Mouse (Mus musculus) lung, embryonic 15.5 days (tissue): Measurements from ENCODE around the gene Gm10073. TPM values are rescaled to one million over a fixed set of nuclear protein-coding genes. Genes with fewer than 3 reads are reported as not detected.

Experiments
- ATAC-seq: fragments of 200-750 bp; cut with Nextera tagmentation; 2 replicates; pipeline ENCODE4 v1.8.0; 2017; ENCODE audit warnings: moderate number of reproducible peaks, borderline replicate concordance; ENCODE audit not compliant: low FRiP score, low TSS enrichment; ENCODE audit errors: extremely low read depth
- H3K27ac ChIP-seq: fragments of 300-500 bp; sonication (generic); 2 replicates; pipeline ENCODE4 v1.5.1; 2015; ENCODE audit warnings: moderate library complexity, mild to moderate bottlenecking, inconsistent platforms
- H3K27me3 ChIP-seq: fragments of 300-500 bp; sonication (generic); 2 replicates; pipeline ENCODE4 v1.6.1; 2015; ENCODE audit warnings: inconsistent platforms
- H3K36me3 ChIP-seq: fragments of 300-500 bp; sonication (generic); 2 replicates; pipeline ENCODE4 v1.6.1; 2015; ENCODE audit warnings: inconsistent platforms
- H3K4me1 ChIP-seq: fragments of 300-500 bp; sonication (generic); 2 replicates; pipeline ENCODE4 v1.6.1; 2015; ENCODE audit warnings: inconsistent platforms
- H3K4me2 ChIP-seq: fragments of 300-500 bp; sonication (generic); 2 replicates; pipeline ENCODE4 v1.6.1; 2015; ENCODE audit warnings: inconsistent platforms, mild to moderate bottlenecking, moderate library complexity
- H3K4me3 ChIP-seq: fragments of 300-500 bp; sonication (generic); 2 replicates; pipeline ENCODE4 v1.5.1; 2015; ENCODE audit warnings: mild to moderate bottlenecking, inconsistent platforms
- H3K9ac ChIP-seq: fragments of 300-500 bp; sonication (generic); 2 replicates; pipeline ENCODE4 v1.6.1; 2015; ENCODE audit warnings: inconsistent platforms
- H3K9me3 ChIP-seq: fragments of 300-500 bp; sonication (generic); 2 replicates; pipeline ENCODE4 v1.6.1; 2016; ENCODE audit warnings: inconsistent platforms
- WGBS: fragments of 180-500 bp; shearing (Covaris S2); methylation state at CpG from one replicate; pipeline ENCODE4 v1.1.7; 2015; 5-methylcytosine and 5-hydroxymethylcytosine counted together
- polyA plus RNA-seq: library from polyadenylated mRNA; unstranded; fragments of >200 nt; fragmentation: Nextera tagmentation; extraction: Ambion mirVana; gene quantifications from 2 replicates; pipeline ENCODE4 v1.2.1, GENCODE M21; 2015

The Gm10073 gene
- polyA plus RNA-seq, 1 experiment from 2014 or later, result 9.0 TPM

DNA sequence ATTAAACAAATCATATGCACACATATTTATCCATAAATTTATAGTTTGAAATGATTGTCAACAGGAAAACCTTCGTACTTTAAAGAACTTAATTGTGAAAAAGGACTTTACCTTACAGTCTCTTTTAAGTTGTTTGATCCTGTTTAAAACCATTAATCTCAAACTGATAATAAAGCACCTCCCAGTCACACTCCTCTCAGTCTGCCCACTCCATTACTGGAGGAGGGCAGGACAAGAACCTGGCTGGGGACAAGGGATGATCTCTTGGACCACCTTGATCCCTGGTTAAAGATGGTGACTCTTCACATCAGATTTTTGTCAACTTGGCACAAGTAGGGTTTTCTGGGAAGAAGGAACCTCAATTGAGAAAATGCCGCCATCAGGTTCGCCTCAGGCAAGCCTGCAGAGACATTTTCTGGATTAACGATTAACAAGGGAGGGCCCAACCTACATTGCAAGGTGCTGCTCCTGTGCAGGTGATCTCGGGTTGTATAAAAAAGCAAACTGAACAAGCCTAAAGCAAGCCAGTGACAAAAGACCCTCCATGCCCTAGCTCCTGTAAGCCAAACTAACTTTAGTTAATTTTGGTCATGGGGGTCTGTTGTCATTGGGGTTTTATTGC, 1.6 kb downstream of the Gm10073 start:
- H3K9me3 ChIP-seq, result no peaks in the 10 kb centered on the region
- H3K4me2 ChIP-seq, result no peak overlapping the region
- H3K36me3 ChIP-seq, result no peaks in the 10 kb centered on the region
- peaks cover 9% of the 10 kb centered on the region for H3K4me1 ChIP-seq
- WGBS, result 62% methylated on average over 5 of the region's 5 CpGs
- no peak for ATAC-seq
- no peaks in the 10 kb centered on the region for H3K27me3 ChIP-seq
- H3K4me3 ChIP-seq, result no peak overlapping the region
- no peak overlapping the region for H3K9ac ChIP-seq
- peak overlapping the region; percentile 31 for H3K27ac ChIP-seq

DNA sequence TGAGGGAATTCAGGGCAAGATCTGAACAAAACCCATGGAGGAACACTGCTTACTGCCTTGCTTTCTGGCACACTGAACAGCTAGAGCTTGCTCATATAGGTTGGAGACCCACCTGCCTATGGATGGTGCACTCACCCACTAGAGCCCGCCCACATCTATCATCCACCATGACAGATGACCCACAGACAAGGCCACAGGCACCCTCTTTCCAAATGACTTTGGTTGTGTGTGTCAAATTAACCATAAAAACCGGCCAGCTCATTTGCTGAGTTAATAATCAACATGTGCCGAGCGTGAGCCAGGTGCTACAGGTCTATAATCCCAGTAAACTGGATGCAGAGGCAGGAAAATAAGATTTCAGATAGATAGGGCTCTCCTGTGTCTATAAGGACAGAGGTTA, 2.9 kb downstream of the Gm10073 start:
- H3K4me2 ChIP-seq, result no peak overlapping the region
- WGBS, result 74% methylated on average over 4 of the region's 4 CpGs
- H3K9ac ChIP-seq, result no peak overlapping the region
- no peaks in the 10 kb centered on the region for H3K9me3 ChIP-seq
- ATAC-seq, result no peak
- peaks cover 6% of the 10 kb centered on the region for H3K4me1 ChIP-seq
- H3K27ac ChIP-seq, result no peak overlapping the region
- H3K27me3 ChIP-seq, result no peaks in the 10 kb centered on the region
- no peaks in the 10 kb centered on the region for H3K36me3 ChIP-seq
- H3K4me3 ChIP-seq, result no peak overlapping the region

DNA sequence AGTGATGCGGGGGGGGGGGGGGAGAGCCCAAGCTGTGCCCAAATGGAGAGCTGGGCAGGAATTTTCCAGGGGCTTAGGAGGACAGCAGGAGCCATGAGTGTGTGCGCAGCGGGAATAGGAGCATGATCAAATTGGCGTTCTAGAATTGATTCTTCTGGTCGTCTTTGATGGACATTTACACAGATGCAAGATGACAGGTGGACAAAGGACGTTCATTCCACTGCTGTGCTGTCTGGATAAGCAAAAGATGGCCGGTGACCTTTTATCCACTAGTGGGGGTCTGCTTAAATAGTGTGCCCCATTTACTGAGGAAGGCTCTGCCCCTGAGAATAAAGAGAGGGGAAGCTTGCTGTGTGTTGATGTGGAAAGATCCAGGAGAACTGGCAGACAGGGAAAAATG, 4.3 kb downstream of the Gm10073 start:
- Histone ChIP-seq H3K27ac (no peak overlapping the region), H3K9me3 (no peaks in the 10 kb centered on the region), H3K27me3 (no peaks in the 10 kb centered on the region), H3K4me2 (no peak overlapping the region), H3K36me3 (no peaks in the 10 kb centered on the region), H3K4me3 (no peak overlapping the region), H3K9ac (no peak overlapping the region), H3K4me1 (peaks cover 6% of the 10 kb centered on the region)
- WGBS, result 71% methylated on average over 7 of the region's 7 CpGs
- no peak for ATAC-seq

DNA sequence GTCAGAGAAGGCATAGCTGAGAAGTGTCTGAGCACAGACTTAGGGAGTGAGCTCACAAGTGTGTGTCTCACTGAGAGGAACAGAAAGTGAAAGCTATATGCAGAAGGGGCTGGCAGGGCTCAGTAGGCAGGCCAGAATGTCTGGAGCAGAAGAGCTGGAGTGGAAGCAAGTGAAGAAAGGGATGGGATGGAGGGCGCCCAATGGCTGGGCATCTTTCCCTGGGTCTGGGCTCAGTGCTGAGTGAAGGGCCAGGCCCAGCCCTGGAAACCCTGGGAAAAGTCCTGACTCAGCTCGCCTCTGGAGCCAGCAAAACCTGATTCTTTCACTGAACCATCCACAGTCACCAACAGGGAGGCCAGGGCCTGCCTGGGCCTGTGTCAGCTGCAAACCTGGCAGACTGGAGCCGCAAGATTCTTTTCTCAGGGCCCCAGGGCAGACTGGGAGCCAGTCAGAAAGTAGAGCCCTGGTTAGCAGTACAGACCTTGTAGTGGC, 9.5 kb downstream of the Gm10073 start:
- no peaks in the 10 kb centered on the region for H3K27me3 ChIP-seq
- ATAC-seq, result peak; percentile 36; the same call in 1 of the 2 replicates
- no peak overlapping the region for H3K4me2 ChIP-seq
- H3K36me3 ChIP-seq, result no peaks in the 10 kb centered on the region
- H3K4me3 ChIP-seq, result no peak overlapping the region
- 0 out of 2 replicates have a peak, but pooled peaks cover 5% of the 10 kb centered on the region for H3K4me1 ChIP-seq
- H3K9me3 ChIP-seq, result no peaks in the 10 kb centered on the region
- H3K9ac ChIP-seq, result no peak overlapping the region
- H3K27ac ChIP-seq, result peak overlapping the region; percentile 74
- 54% methylated on average over 3 of the region's 3 CpGs for WGBS

DNA sequence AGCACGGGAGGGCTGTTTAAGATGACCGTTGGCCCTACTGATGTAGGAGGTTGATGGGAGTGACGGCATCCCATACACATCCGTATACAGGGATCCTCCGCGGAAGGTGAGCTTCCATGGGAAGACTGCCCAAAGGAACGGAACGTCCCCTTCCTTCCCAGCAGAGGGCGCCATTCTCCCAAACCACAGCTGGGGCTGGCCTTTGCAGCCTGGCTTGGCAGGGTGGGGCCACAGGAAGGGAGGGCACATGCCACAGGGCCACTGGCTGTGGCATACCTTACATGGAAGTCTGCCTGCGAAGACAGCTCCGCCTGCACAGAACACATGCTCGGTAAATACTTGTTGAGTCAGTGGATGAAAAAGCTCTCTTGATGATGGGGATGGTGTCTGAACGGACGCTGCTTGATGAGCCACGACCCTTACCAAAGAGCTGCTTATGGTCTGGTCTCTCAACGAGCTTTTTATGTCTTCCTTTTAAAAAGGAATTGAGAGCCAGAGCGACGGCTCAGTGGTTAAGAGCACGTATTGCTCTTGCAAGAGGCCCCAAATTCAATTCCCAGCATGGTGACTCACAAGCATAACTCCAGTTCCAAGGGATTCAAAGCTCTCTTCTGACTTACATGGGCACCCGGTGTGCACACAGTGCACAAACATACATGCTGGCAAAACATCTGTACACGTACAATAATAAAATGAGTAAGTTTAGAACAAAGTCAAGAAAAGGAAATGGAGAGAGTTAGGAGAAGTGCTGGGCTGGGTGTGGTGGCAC, 12.0 kb downstream of the Gm10073 start:
- H3K4me2 ChIP-seq, result no peak overlapping the region; the same call in 1 of the 2 replicates
- H3K9me3 ChIP-seq, result no peaks in the 10 kb centered on the region
- no peak overlapping the region for H3K4me3 ChIP-seq
- no peaks in the 10 kb centered on the region for H3K27me3 ChIP-seq
- peak; percentile 52; the same call in 1 of the 2 replicates for ATAC-seq
- H3K27ac ChIP-seq, result 0 out of 2 replicates have a peak overlapping the region, but pooled peaks have one; percentile 14
- WGBS, result 22% methylated on average over 21 of the region's 21 CpGs
- H3K36me3 ChIP-seq, result no peaks in the 10 kb centered on the region
- 0 out of 2 replicates have a peak, but pooled peaks cover 5% of the 10 kb centered on the region for H3K4me1 ChIP-seq
- H3K9ac ChIP-seq, result no peak overlapping the region

DNA sequence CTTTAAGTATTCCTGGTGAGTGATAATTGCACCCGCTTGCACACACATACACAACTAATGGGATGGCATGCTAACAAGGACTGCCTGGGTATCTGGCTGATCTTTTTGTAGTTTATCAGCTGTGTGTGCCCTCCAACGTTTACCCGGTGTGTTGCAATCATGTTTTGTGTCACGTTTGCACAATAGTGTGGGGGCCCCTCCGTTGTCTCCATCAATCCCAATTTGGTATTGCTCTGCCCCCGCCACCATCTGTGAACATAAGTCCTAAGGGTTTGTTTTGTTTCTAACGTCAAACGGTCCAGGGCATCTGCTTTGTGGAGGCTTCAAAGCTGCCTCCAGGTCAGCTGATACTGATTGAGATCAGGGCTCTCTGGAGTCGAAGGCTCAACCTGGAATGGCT, 13.4 kb downstream of the Gm10073 start:
- ATAC-seq, result no peak
- 35% methylated on average over 9 of the region's 9 CpGs for WGBS
- no peak overlapping the region for H3K4me3 ChIP-seq
- no peak overlapping the region for H3K4me2 ChIP-seq
- H3K9ac ChIP-seq, result no peak overlapping the region
- 0 out of 2 replicates have a peak, but pooled peaks cover 5% of the 10 kb centered on the region for H3K4me1 ChIP-seq
- H3K36me3 ChIP-seq, result no peaks in the 10 kb centered on the region; the same call in 1 of the 2 replicates
- H3K27me3 ChIP-seq, result no peaks in the 10 kb centered on the region
- H3K27ac ChIP-seq, result no peak overlapping the region
- no peaks in the 10 kb centered on the region for H3K9me3 ChIP-seq

DNA sequence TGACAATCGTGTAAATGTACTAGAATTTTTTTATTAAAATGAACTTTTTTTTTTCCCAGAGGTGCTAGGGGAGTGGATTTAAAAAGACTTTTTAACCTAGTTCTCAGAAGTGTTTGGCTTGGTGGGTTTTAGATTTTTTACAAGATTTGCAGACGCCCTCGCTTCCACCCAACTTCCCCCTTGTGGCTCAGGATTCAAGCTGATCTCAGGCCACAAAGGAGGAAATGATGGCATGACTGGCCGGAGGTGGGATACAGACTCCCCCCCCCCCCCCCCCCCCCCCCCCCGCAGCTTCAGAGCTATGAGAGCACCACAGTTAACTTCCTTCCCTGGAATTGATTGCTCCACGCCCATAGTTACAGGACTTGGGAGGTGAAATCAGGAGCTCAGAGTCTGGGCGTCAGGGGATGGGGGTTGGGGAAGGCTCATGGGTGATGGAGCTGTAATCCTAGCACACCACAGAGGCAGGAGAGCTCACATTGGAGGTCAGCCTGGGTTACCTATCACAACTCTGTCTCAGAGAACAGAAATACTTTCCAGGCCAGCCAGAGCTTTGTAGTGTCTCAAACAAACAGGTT, 17.1 kb downstream of the Gm10073 start:
- Histone ChIP-seq H3K4me1 (0 out of 2 replicates have a peak, but pooled peaks cover under 1% of the 10 kb centered on the region), H3K4me3 (no peak overlapping the region), H3K9me3 (no peaks in the 10 kb centered on the region), H3K36me3 (peaks cover 2% of the 10 kb centered on the region; the same call in 1 of the 2 replicates), H3K4me2 (no peak overlapping the region), H3K27ac (no peak overlapping the region), H3K27me3 (no peaks in the 10 kb centered on the region), H3K9ac (no peak overlapping the region)
- WGBS, result 62% methylated on average over 6 of the region's 7 CpGs
- ATAC-seq, result no peak

DNA sequence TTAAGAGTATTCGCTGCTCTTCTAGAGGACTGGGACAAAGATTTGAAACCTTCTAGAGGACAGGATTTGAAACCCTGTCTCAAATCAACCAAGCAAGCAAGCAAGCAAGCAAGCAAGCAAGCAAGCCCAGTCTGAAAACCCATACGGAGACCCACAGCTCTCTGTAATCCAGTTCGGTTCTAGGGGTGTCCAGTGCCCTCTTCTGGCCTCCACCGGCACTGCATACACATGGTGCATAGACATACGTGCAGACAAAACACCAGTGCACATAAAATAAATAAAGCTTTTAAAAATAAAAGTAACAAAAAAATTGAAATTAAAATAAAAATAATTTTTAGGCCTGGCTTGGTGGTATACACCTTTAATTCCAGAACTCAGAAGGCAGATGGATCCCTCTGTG, 19.2 kb downstream of the Gm10073 start:
- H3K36me3 ChIP-seq, result peaks cover 2% of the 10 kb centered on the region; the same call in 1 of the 2 replicates
- no peak for ATAC-seq
- no peak overlapping the region for H3K4me2 ChIP-seq
- no peak overlapping the region for H3K9ac ChIP-seq
- 96% methylated on average over 5 of the region's 5 CpGs for WGBS
- H3K27me3 ChIP-seq, result no peaks in the 10 kb centered on the region
- H3K27ac ChIP-seq, result no peak overlapping the region
- no peaks in the 10 kb centered on the region for H3K4me1 ChIP-seq
- H3K4me3 ChIP-seq, result no peak overlapping the region
- H3K9me3 ChIP-seq, result no peaks in the 10 kb centered on the region

DNA sequence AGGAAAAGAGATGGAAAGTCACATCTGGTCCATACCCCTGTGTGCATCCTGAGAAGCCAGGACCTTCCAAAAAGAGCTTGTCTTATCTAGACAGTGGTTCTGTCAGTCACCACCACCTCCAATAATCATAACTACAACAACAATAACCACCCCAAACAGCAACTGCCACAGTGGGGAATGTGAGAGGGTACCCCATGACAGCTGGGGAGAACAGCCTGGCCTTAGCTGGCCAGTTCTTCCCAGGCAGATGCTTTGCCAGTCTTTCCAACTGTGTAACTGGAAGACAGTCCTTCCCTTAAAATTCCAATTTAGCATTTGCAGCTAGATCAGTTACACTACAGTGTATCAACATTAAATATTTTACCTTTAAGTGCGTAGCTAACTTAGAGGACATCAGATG, 22.4 kb downstream of the Gm10073 start:
- ATAC-seq, result no peak
- Histone ChIP-seq H3K4me3 (no peak overlapping the region), H3K27me3 (no peaks in the 10 kb centered on the region), H3K27ac (no peak overlapping the region), H3K4me2 (no peak overlapping the region), H3K36me3 (peaks cover 2% of the 10 kb centered on the region; the same call in 1 of the 2 replicates), H3K4me1 (no peaks in the 10 kb centered on the region), H3K9ac (no peak overlapping the region), H3K9me3 (no peaks in the 10 kb centered on the region)
- WGBS, result 89% methylated on average over 1 of the region's 1 CpGs

DNA sequence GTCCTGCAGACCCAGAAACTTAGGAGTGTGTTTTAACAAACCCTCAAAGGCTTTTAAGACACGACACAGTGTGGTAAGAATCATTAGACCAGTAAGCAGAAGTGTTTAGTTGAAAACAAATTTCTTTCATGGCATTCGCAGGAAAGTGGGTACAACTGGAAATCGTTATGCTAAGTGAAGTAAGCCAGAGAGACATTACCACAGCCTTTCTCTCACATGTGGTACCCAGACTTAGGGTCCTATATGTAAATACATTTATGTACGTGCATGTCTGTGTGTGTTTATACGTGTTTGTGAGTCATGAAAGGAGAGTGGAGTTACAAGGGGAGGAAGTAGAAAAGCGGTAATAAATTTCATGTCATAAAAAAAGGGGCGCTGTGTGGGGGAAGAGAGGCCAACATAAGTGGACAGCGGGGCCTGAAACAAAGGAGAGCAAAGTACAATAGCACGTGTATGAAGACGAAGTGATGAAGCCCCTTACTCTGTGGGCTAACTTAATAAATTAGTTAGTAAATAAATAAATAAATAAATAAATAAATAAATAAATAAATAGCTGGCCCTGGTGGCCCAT, 24.8 kb downstream of the Gm10073 start:
- H3K4me1 ChIP-seq, result no peaks in the 10 kb centered on the region
- no peak overlapping the region for H3K9ac ChIP-seq
- H3K4me3 ChIP-seq, result no peak overlapping the region
- H3K9me3 ChIP-seq, result no peaks in the 10 kb centered on the region
- ATAC-seq, result no peak
- WGBS, result 78% methylated on average over 10 of the region's 10 CpGs
- H3K36me3 ChIP-seq, result peaks cover 2% of the 10 kb centered on the region; the same call in 1 of the 2 replicates
- no peaks in the 10 kb centered on the region for H3K27me3 ChIP-seq
- H3K4me2 ChIP-seq, result no peak overlapping the region
- no peak overlapping the region for H3K27ac ChIP-seq

DNA sequence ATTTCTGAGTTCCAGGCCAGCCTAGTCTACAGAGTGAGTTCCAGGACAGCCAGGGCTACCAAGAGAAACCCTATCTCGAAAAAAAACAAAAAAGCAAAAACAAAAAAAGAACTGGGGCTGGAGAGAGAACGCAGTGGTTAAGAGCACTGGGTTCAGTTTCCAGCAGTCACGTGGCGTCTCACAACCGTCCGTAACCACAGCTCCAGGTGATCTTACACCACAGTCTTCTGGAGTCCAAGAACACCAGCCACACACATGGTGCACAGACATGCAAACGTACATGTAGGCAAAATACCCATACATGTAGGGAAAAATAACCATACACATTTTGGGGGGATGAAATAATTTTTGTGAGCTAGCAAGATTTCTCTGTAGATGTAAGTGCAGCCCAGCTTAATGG, 26.5 kb downstream of the Gm10073 start:
- no peak overlapping the region for H3K4me3 ChIP-seq
- 88% methylated on average over 7 of the region's 7 CpGs for WGBS
- no peak overlapping the region for H3K27ac ChIP-seq

More for the DNA sequence above, 26.5 kb downstream of the Gm10073 start:
- Histone ChIP-seq H3K27me3 (no peaks in the 10 kb centered on the region), H3K36me3 (peaks cover 3% of the 10 kb centered on the region), H3K9ac (no peak overlapping the region), H3K4me2 (no peak overlapping the region), H3K4me1 (no peaks in the 10 kb centered on the region), H3K9me3 (no peaks in the 10 kb centered on the region)
- ATAC-seq, result no peak
